Mouse (Mus musculus) cerebral cortex, adult 2 months (tissue): ENCODE results near the gene Hadh.

Experiments
- WGBS: fragments of 180-500 bp; shearing (Covaris S2); methylation state at CpG from one replicate; pipeline ENCODE4 v1.1.7; 2018; 5-methylcytosine and 5-hydroxymethylcytosine counted together

Gene Hadh

DNA sequence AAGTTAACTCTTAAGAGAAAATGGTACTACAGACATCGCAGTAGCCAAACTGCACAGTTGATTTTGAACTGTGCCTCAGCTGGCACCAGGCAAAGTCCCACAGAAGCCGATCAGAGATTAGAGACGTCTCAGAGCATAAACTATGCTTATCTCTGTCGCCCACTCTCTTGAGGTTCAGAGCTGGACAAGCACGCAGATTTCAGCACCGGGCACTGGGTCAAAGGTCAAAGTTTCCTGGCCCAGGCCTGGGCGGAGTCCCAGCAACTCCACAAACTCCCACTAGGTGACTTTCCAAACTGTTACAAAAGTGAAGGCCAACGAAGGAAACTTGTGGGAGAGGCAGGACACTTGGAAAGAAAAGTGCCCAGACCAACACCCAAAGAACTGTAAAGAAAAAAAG, 744 bp downstream of the Hadh start:
- 15% methylated on average over 8 of the region's 8 CpGs for WGBS

DNA sequence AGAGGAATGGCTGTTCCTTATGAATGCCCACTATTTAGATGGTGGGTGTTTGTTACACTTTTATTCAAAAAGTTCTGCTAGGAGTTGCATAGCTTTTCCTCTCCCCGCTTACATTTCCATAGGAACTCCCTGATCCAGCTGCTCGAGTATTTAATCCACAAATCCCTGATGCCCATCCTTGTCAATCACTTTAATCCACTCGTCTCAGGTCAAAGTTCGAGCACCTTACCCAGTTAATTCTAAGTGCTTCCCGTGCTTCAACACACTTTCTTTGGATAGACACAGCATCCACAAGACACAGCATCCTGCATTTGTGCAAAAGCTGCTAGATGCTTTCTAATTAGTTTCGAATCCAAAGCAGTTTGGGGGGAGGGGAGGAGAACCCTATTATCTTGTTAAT, 1.5 kb downstream of the Hadh start:
- 75% methylated on average over 6 of the region's 6 CpGs for WGBS

DNA sequence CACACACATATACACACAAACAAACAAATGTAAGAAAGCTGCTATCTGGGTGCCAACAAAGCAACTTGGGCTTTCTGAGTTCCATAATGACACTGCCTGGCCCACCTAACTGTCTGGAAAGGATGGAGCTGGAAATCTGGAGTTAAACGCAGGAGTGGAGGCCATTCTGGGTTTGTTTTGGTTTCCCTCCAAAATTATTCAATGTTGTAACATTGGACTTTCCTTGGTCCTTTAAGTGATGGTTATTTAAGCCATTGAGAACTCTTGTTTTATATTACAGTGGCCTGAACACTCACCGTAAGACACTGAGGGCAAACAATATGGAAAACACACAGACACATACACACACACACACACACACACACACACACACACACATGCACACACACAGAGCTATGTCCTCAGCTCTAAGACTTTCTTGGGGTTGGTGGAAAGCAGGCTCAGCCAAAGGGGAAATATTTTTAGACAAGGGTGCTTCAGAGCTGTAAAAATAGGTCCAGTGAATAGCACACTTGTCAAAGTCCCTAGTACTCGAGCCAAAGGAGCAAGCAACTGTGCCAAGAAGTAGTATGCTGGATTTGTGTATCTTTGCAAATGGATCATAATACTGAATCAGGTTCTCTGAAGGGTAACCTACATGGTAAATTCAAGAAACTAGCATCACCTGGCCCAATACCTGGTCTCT, 5.4 kb downstream of the Hadh start:
- WGBS = 71% methylated on average over 3 of the region's 3 CpGs

DNA sequence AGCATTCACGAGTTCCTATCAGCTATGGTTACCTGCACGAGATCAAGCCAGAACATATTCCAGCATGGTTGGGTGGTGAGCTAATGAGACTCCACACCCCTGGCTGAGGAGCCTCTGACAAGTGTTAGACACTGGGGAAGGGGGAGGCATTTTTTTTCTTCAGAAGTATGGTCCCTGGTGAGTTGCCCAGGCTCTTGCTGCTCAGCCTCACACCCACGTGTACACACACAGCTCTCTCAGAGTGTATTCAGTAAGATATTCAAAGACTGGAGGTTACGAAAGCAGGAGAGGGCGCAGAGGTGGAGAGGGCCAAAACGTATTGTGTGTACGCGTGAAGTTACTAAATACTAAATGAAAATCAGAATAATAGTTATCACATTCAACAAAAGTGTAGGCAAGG, 6.4 kb downstream of the Hadh start:
- 74% methylated on average over 8 of the region's 8 CpGs for WGBS

DNA sequence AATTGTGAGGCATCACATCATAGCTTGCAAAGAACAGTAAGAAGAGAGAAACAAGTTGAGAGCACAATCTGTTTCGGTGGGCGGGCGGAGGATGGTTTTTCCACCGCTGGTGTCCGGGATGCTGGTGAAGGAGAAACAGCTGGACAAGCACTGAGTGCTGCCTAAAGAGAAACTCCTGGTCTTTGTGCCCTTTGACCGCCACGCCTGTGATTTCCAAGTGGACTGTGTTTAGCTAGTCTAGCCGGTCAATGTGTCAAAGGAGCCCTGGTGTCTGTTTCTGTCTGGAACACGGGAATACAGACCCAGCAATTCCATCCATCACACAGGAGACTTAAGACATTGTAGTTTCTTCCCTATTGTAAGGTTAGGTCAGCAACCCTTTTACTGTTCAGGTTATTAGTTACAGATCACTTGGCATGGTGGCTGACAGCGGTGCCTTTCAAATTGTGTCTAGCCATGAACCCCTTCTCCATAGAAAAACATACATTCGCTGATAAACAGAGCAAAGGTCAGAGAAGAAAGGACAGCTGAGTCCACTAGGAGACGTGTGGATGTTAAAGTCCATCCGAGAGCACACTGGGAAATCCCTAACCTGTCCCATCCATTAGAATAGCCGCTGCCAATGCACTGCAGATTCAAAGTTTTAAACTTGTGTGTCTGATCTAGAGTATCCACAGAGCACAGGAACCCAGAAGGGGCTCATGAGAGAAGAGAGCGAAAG, 8.0 kb downstream of the Hadh start:
- 93% methylated on average over 15 of the region's 15 CpGs for WGBS

- 97% methylated on average over 6 of the region's 6 CpGs for WGBS
Observed at GRCm38 (mm10) chr3:131260418-131260817, 11.5 kb downstream of the Hadh start.

DNA sequence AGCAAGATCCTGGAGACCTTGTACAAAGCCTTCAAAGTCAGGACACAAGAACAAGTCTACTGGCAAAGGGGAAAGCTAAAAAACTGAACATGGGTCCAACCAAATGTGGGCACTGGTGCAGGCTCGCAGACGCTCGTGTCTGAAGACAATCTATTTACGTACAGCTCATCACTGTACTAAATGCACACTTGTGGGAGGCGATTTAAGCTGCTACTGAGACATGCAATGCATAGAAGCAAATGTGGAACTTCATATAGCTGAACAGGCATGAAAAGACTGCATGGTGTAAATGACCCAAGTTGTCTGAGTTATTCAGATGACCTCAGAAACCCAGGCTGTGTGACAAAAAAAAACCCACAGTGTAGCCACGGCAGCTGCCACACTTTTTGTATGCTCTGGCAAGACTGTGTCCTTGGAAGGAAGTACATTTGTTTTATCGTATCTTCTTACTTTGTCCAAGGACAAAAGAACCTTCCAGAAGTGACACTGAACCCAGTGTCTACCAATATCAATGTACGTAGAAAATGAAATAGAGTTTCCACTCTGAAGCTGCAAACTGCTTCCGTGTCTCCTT, 12.4 kb downstream of the Hadh start:
- 54% methylated on average over 9 of the region's 9 CpGs for WGBS

DNA sequence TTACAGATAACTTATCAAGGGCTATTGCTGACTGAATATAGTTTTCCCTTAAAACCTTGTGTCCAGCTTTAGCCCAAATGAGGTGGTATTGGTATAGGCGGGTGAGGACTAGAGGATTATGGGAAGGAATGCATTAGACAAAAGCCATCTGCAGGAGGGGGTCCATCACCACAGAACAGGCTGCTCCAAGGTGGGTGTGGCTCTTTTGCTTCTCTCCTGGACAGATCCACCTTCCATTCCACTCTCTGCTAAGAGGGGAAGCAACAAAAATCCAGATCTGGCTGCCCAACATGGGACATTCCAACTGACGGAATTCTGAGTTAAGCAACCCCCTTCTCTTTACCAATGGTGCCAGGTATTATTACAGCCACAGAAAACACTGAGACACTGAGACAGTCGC, 13.0 kb downstream of the Hadh start:
- WGBS = 80% methylated on average over 3 of the region's 3 CpGs

DNA sequence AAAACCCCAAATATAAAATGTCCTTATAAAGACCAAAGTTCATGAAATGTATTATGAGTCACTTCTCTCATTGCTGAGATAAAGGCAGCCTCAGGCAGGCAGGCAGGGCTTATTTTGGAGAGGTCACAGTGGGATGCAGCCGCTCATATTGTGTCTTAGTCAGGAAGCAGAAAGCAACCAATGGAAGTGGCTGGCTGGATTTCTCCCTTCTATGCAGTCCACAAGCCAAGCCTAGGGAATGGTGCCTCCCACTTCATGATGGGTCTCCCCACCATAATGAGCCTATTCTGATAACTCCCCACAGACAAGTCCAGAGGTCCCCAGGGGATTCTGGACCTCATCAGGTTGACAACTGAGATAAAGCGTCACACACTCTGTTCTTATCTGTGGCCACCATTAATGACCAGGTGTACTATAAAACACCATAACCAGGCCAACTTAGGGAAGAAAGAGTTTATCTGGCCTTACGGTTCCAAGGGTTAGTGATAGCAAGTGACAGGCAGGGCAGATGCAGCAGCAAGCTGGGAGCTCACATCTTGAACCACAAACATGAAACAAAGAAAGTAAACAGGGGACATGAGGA, 16.4 kb downstream of the Hadh start:
- WGBS = 99% methylated on average over 3 of the region's 3 CpGs

- WGBS = 97% methylated on average over 4 of the region's 4 CpGs
Observed at GRCm38 (mm10) chr3:131254991-131255390, 16.9 kb downstream of the Hadh start.

DNA sequence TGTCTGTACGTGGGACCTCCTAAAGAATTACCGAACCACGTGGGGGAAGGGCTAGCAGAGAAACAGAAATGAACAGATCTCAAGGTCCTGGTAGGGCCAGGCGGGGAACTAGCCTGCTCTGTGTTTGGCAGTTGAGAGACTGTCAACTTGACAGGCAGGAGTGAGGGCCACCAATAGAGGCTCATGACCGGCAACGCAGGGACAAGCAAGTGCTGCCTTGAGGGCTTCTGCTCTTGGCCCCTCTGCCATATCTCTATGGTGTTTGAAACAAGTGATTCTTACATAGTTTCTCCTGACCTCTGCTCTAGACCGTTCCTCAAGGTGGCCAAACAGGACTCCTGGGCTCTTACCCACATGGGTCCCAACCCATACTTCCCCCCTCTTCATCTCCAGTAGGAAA, 20.3 kb downstream of the Hadh start:
- 95% methylated on average over 7 of the region's 7 CpGs for whole genome bisulfite sequencing

DNA sequence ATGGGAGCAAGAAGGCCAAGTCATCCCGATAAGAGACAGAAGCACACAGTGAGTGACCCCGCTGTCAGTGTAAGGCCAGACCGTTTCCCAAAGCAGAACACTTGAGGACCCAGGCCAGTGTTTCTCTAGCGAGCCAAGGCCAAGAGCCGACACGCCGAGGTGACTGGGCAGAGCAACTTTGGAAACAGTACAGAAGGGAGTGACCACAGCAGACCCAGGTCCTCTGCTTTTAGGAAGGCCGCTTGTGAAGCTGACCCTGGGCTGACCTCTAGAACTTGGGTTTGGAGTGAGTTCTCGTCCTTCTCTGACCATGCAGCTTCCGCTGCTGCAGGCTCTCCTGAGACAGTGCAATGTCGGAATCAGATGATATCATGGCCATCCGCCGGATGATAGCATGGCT, 20.9 kb downstream of the Hadh start:
- 91% methylated on average over 13 of the region's 13 CpGs for WGBS

DNA sequence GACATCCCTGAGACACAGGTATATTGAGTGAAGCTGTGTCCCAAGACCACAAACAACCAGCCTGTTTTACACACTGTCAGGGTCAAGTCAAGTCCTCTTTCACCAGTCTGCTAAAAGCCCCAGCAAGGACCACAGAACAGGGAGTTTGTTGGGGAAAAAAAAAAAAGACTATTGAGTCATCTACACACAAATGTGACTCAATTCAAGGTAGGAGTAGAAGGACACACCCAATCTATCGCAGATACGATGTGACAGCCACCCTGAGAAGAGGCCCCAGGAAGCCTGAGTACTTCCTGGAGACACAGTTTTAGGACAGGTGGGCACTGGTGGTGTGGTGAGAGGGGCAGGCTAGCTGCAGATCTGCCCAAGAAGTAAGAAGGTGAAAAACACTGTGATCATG, 21.6 kb downstream of the Hadh start:
- 66% methylated on average over 2 of the region's 2 CpGs for WGBS

- WGBS = 87% methylated on average over 10 of the region's 10 CpGs
Observed at GRCm38 (mm10) chr3:131248444-131248843, 23.5 kb downstream of the Hadh start.

DNA sequence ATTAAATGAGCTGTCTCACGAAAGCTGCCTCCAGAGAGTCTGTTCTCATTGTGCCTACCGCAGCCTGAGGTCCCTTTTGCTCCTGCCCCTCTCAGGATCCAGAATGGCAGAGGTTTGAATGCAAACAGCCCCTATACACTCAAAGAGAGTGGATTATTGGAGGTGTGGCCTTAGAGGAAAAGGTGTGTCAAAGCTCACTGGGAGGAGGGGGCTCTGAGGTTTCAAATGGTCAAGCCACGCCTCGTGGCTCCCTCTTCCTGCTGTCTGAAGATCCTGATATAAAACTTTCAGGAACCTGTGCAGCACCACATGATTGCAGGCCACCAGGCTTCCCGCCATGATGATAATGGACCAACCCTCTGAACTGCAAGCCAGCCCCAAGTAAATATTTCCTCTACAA, 24.1 kb downstream of the Hadh start:
- 92% methylated on average over 5 of the region's 5 CpGs for WGBS

- WGBS = 91% methylated on average over 6 of the region's 6 CpGs
Observed at GRCm38 (mm10) chr3:131247447-131247846, 24.5 kb downstream of the Hadh start.

DNA sequence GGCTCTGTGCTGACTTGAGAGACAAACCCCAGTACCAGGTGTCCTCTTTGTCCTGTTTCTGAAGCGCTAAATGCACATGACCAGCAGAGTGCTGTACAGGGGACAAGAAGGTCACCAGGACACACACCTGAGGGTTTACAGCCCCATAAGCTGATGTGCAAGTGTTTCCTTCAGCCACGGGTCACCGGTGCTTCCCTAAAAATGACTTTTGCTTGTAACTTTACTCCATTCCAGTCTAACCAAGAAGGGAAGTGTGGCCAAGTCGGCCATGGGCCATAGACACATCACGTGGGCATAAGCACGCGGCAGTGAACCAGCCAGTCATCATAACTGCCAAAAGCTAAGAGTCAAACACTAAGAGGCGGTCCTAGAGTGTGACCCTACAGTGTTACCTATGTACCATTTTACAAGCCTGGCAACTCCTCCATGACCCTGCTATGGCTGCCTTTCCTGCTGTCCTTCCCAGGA, 25.3 kb downstream of the Hadh start:
- 92% methylated on average over 8 of the region's 8 CpGs for WGBS

- WGBS = 51% methylated on average over 11 of the region's 11 CpGs
Observed at GRCm38 (mm10) chr3:131245766-131246578, 25.9 kb downstream of the Hadh start.

DNA sequence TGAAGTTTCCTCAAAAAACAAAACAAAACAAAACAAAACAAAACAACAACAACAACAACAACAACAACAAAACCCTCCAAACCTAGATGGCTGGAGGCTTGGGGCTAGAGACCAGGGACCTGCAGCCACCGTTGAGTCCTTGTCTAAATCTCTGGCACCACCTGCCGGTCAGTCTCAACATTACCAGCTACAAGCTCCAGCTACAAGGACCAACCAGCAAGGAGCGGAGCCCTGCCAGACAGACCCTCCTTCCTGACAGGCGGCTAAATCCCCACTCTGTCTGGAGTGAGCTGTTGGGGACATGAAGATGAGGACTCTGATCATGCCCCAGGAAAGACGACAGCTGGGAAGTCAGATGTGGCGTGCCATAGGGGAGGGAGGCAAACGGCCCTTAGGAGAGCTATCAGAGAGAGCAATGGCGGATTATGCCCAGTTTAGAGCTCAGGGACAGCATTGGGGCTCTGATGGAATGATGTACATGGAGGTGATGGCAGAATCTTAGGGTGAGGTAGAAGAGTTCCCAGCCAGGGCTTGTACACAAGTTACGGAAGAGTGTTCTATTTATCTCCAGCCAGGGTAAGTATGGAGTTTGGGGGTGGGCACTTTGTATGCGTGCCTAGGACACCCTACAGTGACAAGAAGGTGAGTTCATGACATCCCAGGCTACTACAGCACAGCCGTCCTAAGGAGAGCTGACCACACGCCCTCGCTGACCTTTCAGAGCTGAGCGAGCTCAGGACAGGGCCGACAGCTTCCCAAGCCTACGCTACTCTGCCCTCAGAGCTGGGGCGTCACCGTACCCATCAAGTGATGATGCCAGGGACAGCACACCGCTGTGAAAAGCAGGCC, 33.9 kb downstream of the Hadh start:
- 63% methylated on average over 19 of the region's 19 CpGs for WGBS

- WGBS = 89% methylated on average over 6 of the region's 6 CpGs
Observed at GRCm38 (mm10) chr3:131237061-131237460, 34.8 kb downstream of the Hadh start.

GRCm38 (mm10) chr3:131228083-131228482, 43.8 kb downstream of the Hadh start:
- 78% methylated on average over 6 of the region's 6 CpGs for WGBS
